Mouse (Mus musculus) myocyte (in vitro differentiated cells): ENCODE data around the gene Card10.

Source experiments
- MAX ChIP-seq: IDR thresholded peaks from one replicate; pipeline ENCODE4 v1.6.1; 2011; ENCODE audit warnings: low read depth, mild to moderate bottlenecking, control low read depth
- MYOD1 ChIP-seq, 3 experiments: IDR thresholded peaks; one replicate each; pipeline ENCODE4 v1.6.1; 2011; ENCODE audit warnings: control low read depth in 2 of 3, low read depth in 2 of 3, mild to moderate bottlenecking in 2 of 3, moderate library complexity in 1 of 3; ENCODE audit not compliant: insufficient read length in 2 of 3, control insufficient read depth in 1 of 3
- POLR2A ChIP-seq: IDR thresholded peaks from one replicate; pipeline ENCODE4 v1.6.1; 2011; ENCODE audit warnings: low read depth, mild to moderate bottlenecking, control low read depth, moderate library complexity; ENCODE audit not compliant: insufficient read length
- TCF3 ChIP-seq: IDR thresholded peaks from one replicate; pipeline ENCODE4 v1.6.1; 2011; ENCODE audit warnings: low read depth, control low read depth; ENCODE audit not compliant: insufficient read length

- no peak for TF ChIP-seq MAX
- no peak for TF ChIP-seq POLR2A
- no peak for TF ChIP-seq TCF3
- TF ChIP-seq MYOD1 (IDR thresholded peaks at IDR 0.05; ENCODE audit: control insufficient read depth in 1 of 3, insufficient read length in 2 of 3, low read depth in 2 of 3), result no peak
Measured at GRCm38 (mm10) chr15:78736181-78736579, 66.7 kb downstream of the Card10 start.
